Mouse (Mus musculus) myocyte (in vitro differentiated cells): ENCODE measurements around the gene Rffl. TPM values are rescaled to one million over a fixed set of nuclear protein-coding genes. Genes with fewer than 3 reads are reported as not detected.

Source experiments
- H3K27me3 ChIP-seq: one replicate; pipeline ENCODE4 v1.6.1; 2011; ENCODE audit not compliant: control insufficient read depth, insufficient read depth, insufficient read length
- H3K36me3 ChIP-seq: one replicate; pipeline ENCODE4 v1.6.1; 2011; ENCODE audit not compliant: control insufficient read depth, insufficient read depth
- H3K4me2 ChIP-seq: one replicate; pipeline ENCODE4 v1.6.1; 2011; ENCODE audit warnings: low read depth, control low read depth
- H3K4me3 ChIP-seq: one replicate; pipeline ENCODE4 v1.5.1; 2011; ENCODE audit warnings: mild to moderate bottlenecking, control low read depth, moderate library complexity
- H3K79me2 ChIP-seq: one replicate; pipeline ENCODE4 v1.6.1; 2011; ENCODE audit not compliant: control insufficient read depth, insufficient read depth
- H3ac ChIP-seq: one replicate; pipeline ENCODE4 v1.6.1; 2011; ENCODE audit not compliant: control insufficient read depth, insufficient read length
- CEBPB ChIP-seq: IDR thresholded peaks from 2 replicates; pipeline ENCODE4 v1.6.1; 2011; ENCODE audit warnings: mild to moderate bottlenecking, moderate library complexity; ENCODE audit not compliant: poor library complexity, insufficient read depth, severe bottlenecking
- E2F4 ChIP-seq: IDR thresholded peaks from one replicate; pipeline ENCODE4 v1.6.1; 2011; ENCODE audit warnings: mild to moderate bottlenecking, control low read depth, moderate library complexity; ENCODE audit not compliant: insufficient read depth
- MAX ChIP-seq: IDR thresholded peaks from one replicate; pipeline ENCODE4 v1.6.1; 2011; ENCODE audit warnings: low read depth, mild to moderate bottlenecking, control low read depth
- MYOD1 ChIP-seq, 3 experiments: IDR thresholded peaks; one replicate each; pipeline ENCODE4 v1.6.1; 2011; ENCODE audit warnings: control low read depth in 2 of 3, low read depth in 2 of 3, mild to moderate bottlenecking in 2 of 3, moderate library complexity in 1 of 3; ENCODE audit not compliant: insufficient read length in 2 of 3, control insufficient read depth in 1 of 3
- MYOG ChIP-seq, 3 experiments: IDR thresholded peaks; one replicate each; pipeline ENCODE4 v1.6.1; 2011; ENCODE audit warnings: control low read depth in 2 of 3, low read depth in 2 of 3, mild to moderate bottlenecking in 2 of 3; ENCODE audit not compliant: insufficient read length in 2 of 3, control insufficient read depth in 1 of 3, insufficient read depth in 1 of 3
- POLR2A ChIP-seq: IDR thresholded peaks from one replicate; pipeline ENCODE4 v1.6.1; 2011; ENCODE audit warnings: low read depth, mild to moderate bottlenecking, control low read depth, moderate library complexity; ENCODE audit not compliant: insufficient read length
- POLR2AphosphoS2 ChIP-seq: IDR thresholded peaks from one replicate; pipeline ENCODE4 v1.6.1; 2011; ENCODE audit warnings: low read depth, control low read depth; ENCODE audit not compliant: insufficient read length
- REST ChIP-seq: IDR thresholded peaks from one replicate; pipeline ENCODE4 v1.6.1; 2011; ENCODE audit warnings: mild to moderate bottlenecking, control low read depth, moderate library complexity; ENCODE audit not compliant: insufficient read depth, insufficient read length
- SRF ChIP-seq: IDR thresholded peaks from one replicate; pipeline ENCODE4 v1.6.1; 2011; ENCODE audit warnings: low read depth; ENCODE audit not compliant: control insufficient read depth, insufficient read length
- TCF12 ChIP-seq: IDR thresholded peaks from one replicate; pipeline ENCODE4 v1.6.1; 2011; ENCODE audit warnings: mild to moderate bottlenecking, control low read depth; ENCODE audit not compliant: poor library complexity, insufficient read depth, severe bottlenecking
- TCF3 ChIP-seq: IDR thresholded peaks from one replicate; pipeline ENCODE4 v1.6.1; 2011; ENCODE audit warnings: low read depth, control low read depth; ENCODE audit not compliant: insufficient read length
- USF1 ChIP-seq: IDR thresholded peaks from one replicate; pipeline ENCODE4 v1.6.1; 2011; ENCODE audit warnings: low read depth, mild to moderate bottlenecking, control low read depth, moderate library complexity
- polyA plus RNA-seq: library from polyadenylated mRNA; unstranded; fragments of >200 nt; fragmentation: generic; extraction: Trizol; gene quantifications from one replicate; pipeline ENCODE4 v1.2.1, GENCODE M21; 2012; ENCODE audit warnings: missing spikeins

Gene Rffl
- polyA plus RNA-seq, 1 experiment: 1.8 TPM

- Histone ChIP-seq H3K27me3 (no peaks in the 10 kb centered on the region), H3K36me3 (no peaks in the 10 kb centered on the region), H3K79me2 (no peaks in the 10 kb centered on the region), H3K4me2 (no peak overlapping the region), H3ac (no peak overlapping the region), H3K4me3 (no peak overlapping the region)
- TF ChIP-seq E2F4 (no peak), MYOG (IDR thresholded peaks at IDR 0.05; ENCODE audit: control insufficient read depth in 1 of 3, insufficient read depth in 1 of 3, insufficient read length in 2 of 3, low read depth in 2 of 3) (no peak), SRF (no peak), USF1 (no peak), REST (no peak), POLR2A (no peak), MAX (no peak), POLR2AphosphoS2 (no peak), CEBPB (no peak), MYOD1 (IDR thresholded peaks at IDR 0.05; ENCODE audit: control insufficient read depth in 1 of 3, insufficient read length in 2 of 3, low read depth in 2 of 3) (no peak), TCF3 (no peak), TCF12 (no peak)
Observed at GRCm38 (mm10) chr11:82831008-82831893, 39.8 kb downstream of the Rffl start.

GRCm38 (mm10) chr11:82826818-82827217 is 44.2 kb downstream of the Rffl start:
- Histone ChIP-seq H3K27me3 (no peaks in the 10 kb centered on the region), H3K4me3 (no peak overlapping the region), H3K79me2 (no peaks in the 10 kb centered on the region), H3K36me3 (no peaks in the 10 kb centered on the region), H3K4me2 (no peak overlapping the region), H3ac (no peak overlapping the region)
- TF ChIP-seq MAX: no peak
- no peak for TF ChIP-seq POLR2A
- TF ChIP-seq CEBPB: no peak
- no peak for TF ChIP-seq E2F4
- no peak for TF ChIP-seq USF1
- no peak for TF ChIP-seq REST
- no peak for TF ChIP-seq TCF12
- TF ChIP-seq POLR2AphosphoS2: no peak
- TF ChIP-seq MYOD1 (IDR thresholded peaks at IDR 0.05; ENCODE audit: control insufficient read depth in 1 of 3, insufficient read length in 2 of 3, low read depth in 2 of 3): no peak
- TF ChIP-seq MYOG (IDR thresholded peaks at IDR 0.05; ENCODE audit: control insufficient read depth in 1 of 3, insufficient read depth in 1 of 3, insufficient read length in 2 of 3, low read depth in 2 of 3): no peak
- no peak for TF ChIP-seq TCF3
- TF ChIP-seq SRF: no peak

GRCm38 (mm10) chr11:82820788-82821456 is 50.1 kb downstream of the Rffl start:
- TF ChIP-seq CEBPB: no peak
- TF ChIP-seq SRF: no peak
- no peak for TF ChIP-seq TCF12
- TF ChIP-seq USF1: no peak
- TF ChIP-seq MAX: no peak
- TF ChIP-seq MYOD1 (IDR thresholded peaks at IDR 0.05; ENCODE audit: control insufficient read depth in 1 of 3, insufficient read length in 2 of 3, low read depth in 2 of 3): no peak
- TF ChIP-seq POLR2A: no peak
- TF ChIP-seq POLR2AphosphoS2: no peak
- H3ac ChIP-seq: no peak overlapping the region

GRCm38 (mm10) chr11:82819350-82819749 is 51.7 kb downstream of the Rffl start:
- Histone ChIP-seq H3K36me3 (no peaks in the 10 kb centered on the region), H3K27me3 (no peaks in the 10 kb centered on the region), H3ac (no peak overlapping the region), H3K79me2 (no peaks in the 10 kb centered on the region), H3K4me2 (no peak overlapping the region), H3K4me3 (no peak overlapping the region)
- TF ChIP-seq E2F4: no peak
- no peak for TF ChIP-seq MYOG (IDR thresholded peaks at IDR 0.05; ENCODE audit: control insufficient read depth in 1 of 3, insufficient read depth in 1 of 3, insufficient read length in 2 of 3, low read depth in 2 of 3)
- no peak for TF ChIP-seq REST
- no peak for TF ChIP-seq USF1
- TF ChIP-seq CEBPB: no peak

More at GRCm38 (mm10) chr11:82820788-82821456, 50.1 kb downstream of the Rffl start:
- Histone ChIP-seq H3K4me2 (no peak overlapping the region), H3K27me3 (no peaks in the 10 kb centered on the region), H3K4me3 (no peak overlapping the region), H3K36me3 (no peaks in the 10 kb centered on the region), H3K79me2 (no peaks in the 10 kb centered on the region)
